Mouse (Mus musculus): ENCODE measurements around the gene Olfr412. TPM values are rescaled to one million over a fixed set of nuclear protein-coding genes. Genes with fewer than 3 reads are reported as not detected.

Olfr412 gene
- total and polyA plus RNA-seq, 3 experiments, result not detected

DNA sequence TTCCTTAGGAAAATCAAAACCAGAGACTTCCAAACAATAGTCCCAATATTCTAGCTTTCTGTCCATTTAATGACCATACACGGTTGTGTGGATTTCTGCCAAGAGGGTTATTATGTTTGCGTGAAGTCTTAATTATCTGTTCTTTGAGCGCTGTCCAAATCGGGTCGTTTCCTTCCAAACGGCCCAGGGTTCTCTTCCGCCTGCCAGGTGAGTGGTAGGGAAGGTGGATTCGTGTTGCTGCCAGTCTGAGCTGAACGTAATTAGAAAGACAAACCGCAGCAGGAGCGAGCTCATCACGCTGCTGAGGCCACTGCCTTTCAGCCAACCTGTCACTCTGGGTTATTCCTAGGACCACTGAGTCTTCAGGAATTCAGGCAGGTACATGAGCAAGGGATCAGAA, 53.9 kb downstream of the Olfr412 start:
- no peaks in the 10 kb centered on the region; the same call in 1 of the 2 replicates for H3K79me2 ChIP-seq (replicated peaks; ENCODE audit: control insufficient read depth, extremely low read depth, insufficient read depth, poor library complexity, severe bottlenecking)
- H3K36me3 ChIP-seq (replicated peaks in 1 of 2; ENCODE audit: control insufficient read depth in 1 of 2, insufficient read depth in 1 of 2, low read length in 1 of 2), result peaks cover 81 to 96% of the 10 kb centered on the region in 2 experiments
- no peak overlapping the region for H3K27ac ChIP-seq (ENCODE audit: insufficient read depth, low read depth)
- in situ Hi-C loops (cut with MboI; ENCODE audit: low pct_ligation_motif_present, low pct_unique_long_range_greater_than_20kb, low sequenced_read_pairs), result no loop called here
- DNase-seq (ENCODE audit: extremely low read depth), result no peak
- no peak overlapping the region for H3K4me3 ChIP-seq (replicated peaks in 1 of 3; ENCODE audit: low read depth in 2 of 3, low read length in 2 of 3, poor library complexity in 1 of 3)
- dilution Hi-C loops (cut with MboI; ENCODE audit: extremely low pct_ligation_motif_present, extremely low pct_unique_long_range_greater_than_20kb, low sequenced_read_pairs), result no loop called here
- TF ChIP-seq MAFK (IDR thresholded peaks at IDR 0.05; ENCODE audit: insufficient replicate concordance, low read length) (no peak), BHLHE40 (IDR thresholded peaks at IDR 0.05; ENCODE audit: low read depth, low read length) (no peak), ZMIZ1 (IDR thresholded peaks at IDR 0.05; ENCODE audit: low read depth, low read length) (no peak), GABPA (IDR thresholded peaks at IDR 0.05; ENCODE audit: insufficient replicate concordance, low read depth, low read length) (no peak), TCF12 (IDR thresholded peaks at IDR 0.05; ENCODE audit: low read depth, low read length) (no peak), E2F4 (IDR thresholded peaks at IDR 0.05; ENCODE audit: insufficient replicate concordance, low read depth, low read length) (no peak), HCFC1 (IDR thresholded peaks at IDR 0.05; ENCODE audit: low read depth, low read length) (no peak), RAD21 (IDR thresholded peaks at IDR 0.05; ENCODE audit: low read depth, low read length) (no peak)
- H3K9me3 ChIP-seq (replicated peaks; ENCODE audit: low read length), result no peaks in the 10 kb centered on the region
- peaks cover 0 to 1% of the 10 kb centered on the region in 2 experiments; a peak in 1 of 4 replicates for H3K4me1 ChIP-seq (ENCODE audit: control insufficient read depth in 1 of 2, insufficient read depth in 2 of 2)
- H3K9ac ChIP-seq (ENCODE audit: insufficient read depth, low read depth), result no peak overlapping the region
- no peak overlapping the region for H3K4me2 ChIP-seq (ENCODE audit: insufficient read depth, low read depth, poor library complexity, severe bottlenecking)
- H3K27me3 ChIP-seq (replicated peaks), result no peaks in the 10 kb centered on the region

Other genes with a start within 250 kb of the Olfr412 start
- gene Olfr401, start 248.4 kb upstream of the Olfr412 start, total RNA-seq (2012; rRNA removed), result not detected in 2 replicates
- not detected in 2 replicates for gene Olfr401, start 248.4 kb upstream of the Olfr412 start, total RNA-seq (2014; rRNA removed)
- not detected in 2 replicates for gene Olfr401, start 248.4 kb upstream of the Olfr412 start, polyA plus RNA-seq (2012; ENCODE audit: insufficient read length, low read depth)
- not detected in 2 replicates for gene Olfr402, start 208.5 kb upstream of the Olfr412 start, total RNA-seq (2012; rRNA removed)
- not detected in 2 replicates for gene Olfr402, start 208.5 kb upstream of the Olfr412 start, total RNA-seq (2014; rRNA removed)
- not detected in 2 replicates for gene Olfr402, start 208.5 kb upstream of the Olfr412 start, polyA plus RNA-seq (2012; ENCODE audit: insufficient read length, low read depth)
- not detected in 2 replicates for gene Olfr403, start 175.8 kb upstream of the Olfr412 start, total RNA-seq (2012; rRNA removed)
- not detected in 2 replicates for gene Olfr403, start 175.8 kb upstream of the Olfr412 start, total RNA-seq (2014; rRNA removed)
- gene Olfr403, start 175.8 kb upstream of the Olfr412 start, polyA plus RNA-seq (2012; ENCODE audit: insufficient read length, low read depth), result not detected in 2 replicates
- not detected in 2 replicates for gene Olfr43, start 150.7 kb upstream of the Olfr412 start, total RNA-seq (2012; rRNA removed)
- gene Olfr43, start 150.7 kb upstream of the Olfr412 start, total RNA-seq (2014; rRNA removed), result not detected in 2 replicates
- not detected in 2 replicates for gene Olfr43, start 150.7 kb upstream of the Olfr412 start, polyA plus RNA-seq (2012; ENCODE audit: insufficient read length, low read depth)
- not detected in 2 replicates for gene Olfr406, start 102.3 kb upstream of the Olfr412 start, total RNA-seq (2012; rRNA removed)
- not detected in 2 replicates for gene Olfr406, start 102.3 kb upstream of the Olfr412 start, total RNA-seq (2014; rRNA removed)
- gene Olfr406, start 102.3 kb upstream of the Olfr412 start, polyA plus RNA-seq (2012; ENCODE audit: insufficient read length, low read depth), result not detected in 2 replicates
- not detected in 2 replicates for gene Olfr59, start 78.3 kb upstream of the Olfr412 start, total RNA-seq (2012; rRNA removed)
- not detected in 2 replicates for gene Olfr59, start 78.3 kb upstream of the Olfr412 start, total RNA-seq (2014; rRNA removed)
- gene Olfr59, start 78.3 kb upstream of the Olfr412 start, polyA plus RNA-seq (2012; ENCODE audit: insufficient read length, low read depth), result not detected in 2 replicates
- gene Olfr410, start 24.0 kb upstream of the Olfr412 start, total RNA-seq (2012; rRNA removed), result not detected in 2 replicates
- not detected in 2 replicates for gene Olfr410, start 24.0 kb upstream of the Olfr412 start, total RNA-seq (2014; rRNA removed)
- gene Olfr410, start 24.0 kb upstream of the Olfr412 start, polyA plus RNA-seq (2012; ENCODE audit: insufficient read length, low read depth), result not detected in 2 replicates
- gene Olfr411, start 9.4 kb upstream of the Olfr412 start, total RNA-seq (2012; rRNA removed), result not detected in 2 replicates
- gene Olfr411, start 9.4 kb upstream of the Olfr412 start, total RNA-seq (2014; rRNA removed), result not detected in 2 replicates
- not detected in 2 replicates for gene Olfr411, start 9.4 kb upstream of the Olfr412 start, polyA plus RNA-seq (2012; ENCODE audit: insufficient read length, low read depth)
- 74.6 and 79.8 TPM in 2 replicates for gene Rap1gap2, start 248.8 kb downstream of the Olfr412 start, total RNA-seq (2012; rRNA removed)
- gene Rap1gap2, start 248.8 kb downstream of the Olfr412 start, total RNA-seq (2014; rRNA removed), result 53.8 and 55.4 TPM in 2 replicates
- gene Rap1gap2, start 248.8 kb downstream of the Olfr412 start, polyA plus RNA-seq (2012; ENCODE audit: insufficient read length, low read depth), result 69.8 and 76.6 TPM in 2 replicates

Data from CH12.LX (cell line).